8 mouse cellular contexts compared by ENCODE assay signal in genomic region chr2:157069355-157069735, GRCm38 (mm10). TPM values are rescaled to one million over a fixed set of nuclear protein-coding genes. Genes with fewer than 3 reads are reported as not detected.
A peak's percentile ranks its signal among the peaks of the same experiment; 100 is the strongest.
DNase-seq lines count a peak whose midpoint lies in the region; ATAC-seq and TF ChIP-seq lines count a peak whose summit lies in the region.

No protein-coding gene starts in this region.

- H3K27me3 ChIP-seq in forebrain, embryonic 16.5 days (replicated peaks; ENCODE audit: control insufficient read depth, insufficient read depth, low read length), result no peaks in the 10 kb centered on the region
- H3K27me3 ChIP-seq in limb, embryonic 12.5 days, result no peaks in the 10 kb centered on the region
- H3K27me3 ChIP-seq in stomach, embryonic 14.5 days (ENCODE audit: control insufficient read depth, insufficient read depth, low read length), result no peaks in the 10 kb centered on the region

- intact Hi-C loops in heart, postnatal 25 days (cut with DNase I), result no loop called here

- H3K4me2 ChIP-seq in forebrain, embryonic 16.5 days (ENCODE audit: low read length), result no peak overlapping the region; the same call in 1 of the 2 replicates
- H3K4me2 ChIP-seq in limb, embryonic 12.5 days, result no peak overlapping the region
- 0 out of 2 replicates have a peak overlapping the region, but pooled peaks have one; percentile 16 for H3K4me2 ChIP-seq in stomach, embryonic 14.5 days (replicated peaks; ENCODE audit: low read depth, low read length)

- peak; percentile 96 for DNase-seq in heart, adult 11 months
- DNase-seq in heart, postnatal 25 days (ENCODE audit: low spot score), result no peak
- no peak for DNase-seq in testis, postnatal 10 days (ENCODE audit: low spot score)
- DNase-seq in thymus, postnatal 14 days, result no peak

- peaks cover 3% of the 10 kb centered on the region; the same call in 1 of the 2 replicates for H3K36me3 ChIP-seq in forebrain, embryonic 16.5 days (ENCODE audit: control insufficient read depth, insufficient read depth)
- H3K36me3 ChIP-seq in limb, embryonic 12.5 days, result peaks cover 38% of the 10 kb centered on the region
- H3K36me3 ChIP-seq in stomach, embryonic 14.5 days (ENCODE audit: control insufficient read depth, insufficient read depth, low read length), result peaks cover 7% of the 10 kb centered on the region; the same call in 1 of the 2 replicates

- peaks cover 60% of the 10 kb centered on the region for H3K4me1 ChIP-seq in bone marrow macrophage, adult 2 months (ENCODE audit: control insufficient read depth, insufficient read depth, low read length)
- H3K4me1 ChIP-seq in forebrain, embryonic 16.5 days (replicated peaks; ENCODE audit: control insufficient read depth, insufficient read depth, low read length), result peaks cover 76% of the 10 kb centered on the region
- H3K4me1 ChIP-seq in limb, embryonic 12.5 days (replicated peaks), result peaks cover 79% of the 10 kb centered on the region
- peaks cover 76% of the 10 kb centered on the region for H3K4me1 ChIP-seq in stomach, embryonic 14.5 days (ENCODE audit: control insufficient read depth, insufficient read depth, low read length)

- no peak for TF ChIP-seq POLR2A in bone marrow macrophage, adult 2 months (IDR thresholded peaks at IDR 0.05; ENCODE audit: borderline replicate concordance, low read depth, low read length)

- H3K9ac ChIP-seq in forebrain, embryonic 16.5 days (replicated peaks; ENCODE audit: low read depth, low read length), result no peak overlapping the region; the same call in 1 of the 2 replicates
- H3K9ac ChIP-seq in limb, embryonic 12.5 days (replicated peaks), result no peak overlapping the region
- H3K9ac ChIP-seq in stomach, embryonic 14.5 days (replicated peaks; ENCODE audit: low read depth, low read length), result no peak overlapping the region

- H3K9me3 ChIP-seq in forebrain, embryonic 16.5 days (ENCODE audit: control insufficient read depth, low read length), result no peaks in the 10 kb centered on the region
- H3K9me3 ChIP-seq in limb, embryonic 12.5 days, result no peaks in the 10 kb centered on the region
- H3K9me3 ChIP-seq in stomach, embryonic 14.5 days (ENCODE audit: control insufficient read depth, low read depth, low read length), result no peaks in the 10 kb centered on the region

- peak; percentile 26; the same call in 1 of the 2 replicates for ATAC-seq in forebrain, embryonic 16.5 days
- ATAC-seq in limb, embryonic 12.5 days (ENCODE audit: insufficient number of reproducible peaks, insufficient read depth, low FRiP score, low TSS enrichment, low read depth), result no peak
- no peak for ATAC-seq in stomach, embryonic 14.5 days (ENCODE audit: insufficient number of reproducible peaks, insufficient read depth, low FRiP score, low read depth)

- peak overlapping the region; percentile 82 for H3K27ac ChIP-seq in bone marrow macrophage, adult 2 months (ENCODE audit: insufficient read depth, low read depth, low read length)
- H3K27ac ChIP-seq in forebrain, embryonic 16.5 days (ENCODE audit: low read length), result peak overlapping the region; percentile 45
- peak overlapping the region; percentile 45; the same call in 1 of the 2 replicates for H3K27ac ChIP-seq in limb, embryonic 12.5 days
- H3K27ac ChIP-seq in stomach, embryonic 14.5 days (ENCODE audit: low read length), result peak overlapping the region; percentile 62

- H3K4me3 ChIP-seq in bone marrow macrophage, adult 2 months (ENCODE audit: insufficient read depth, low read length), result no peak overlapping the region
- no peak overlapping the region for H3K4me3 ChIP-seq in forebrain, embryonic 16.5 days (replicated peaks; ENCODE audit: low read length)
- H3K4me3 ChIP-seq in limb, embryonic 12.5 days (replicated peaks), result no peak overlapping the region
- no peak overlapping the region for H3K4me3 ChIP-seq in stomach, embryonic 14.5 days (ENCODE audit: low read depth, low read length)

- 28% methylated on average over 3 of the region's 3 CpGs for WGBS in forebrain, embryonic 16.5 days
- 71% methylated on average over 3 of the region's 3 CpGs for WGBS in limb, embryonic 12.5 days
- WGBS in stomach, embryonic 14.5 days, result 40% methylated on average over 3 of the region's 3 CpGs

- TF ChIP-seq CTCF in bone marrow macrophage, adult 2 months (IDR thresholded peaks at IDR 0.05; ENCODE audit: low read depth, low read length), result no peak

RNA-seq across cellular contexts. Expression of gene Soga1, which starts 9.7 kb away (rescaled TPM):
- total RNA-seq in heart, postnatal 25 days (2021), result 10 to 100 TPM; 11.9 to 14.1 TPM
- 10.9 and 14.9 TPM in 2 replicates for polyA plus RNA-seq in bone marrow macrophage, adult 2 months (2012; ENCODE audit: insufficient read depth, insufficient read length, missing spikeins)
- polyA plus RNA-seq in forebrain, embryonic 16.5 days (2015; fragmentation: Nextera tagmentation; extraction: Ambion mirVana), result 4.7 and 5.8 TPM in 2 replicates
- 5.0 and 5.6 TPM in 2 replicates for polyA plus RNA-seq in limb, embryonic 12.5 days (2016; fragmentation: Nextera tagmentation; extraction: Ambion mirVana)
- 7.3 and 8.1 TPM in 2 replicates for polyA plus RNA-seq in stomach, embryonic 14.5 days (2014; fragmentation: Nextera tagmentation; extraction: Ambion mirVana)

RNA-seq across cellular contexts. Expression of gene Tldc2, which starts 17.5 kb away (rescaled TPM):
- not detected for total RNA-seq in heart, postnatal 25 days (2021)
- not detected in 2 replicates for polyA plus RNA-seq in bone marrow macrophage, adult 2 months (2012; ENCODE audit: insufficient read depth, insufficient read length, missing spikeins)
- not detected in 2 replicates for polyA plus RNA-seq in forebrain, embryonic 16.5 days (2015; fragmentation: Nextera tagmentation; extraction: Ambion mirVana)
- polyA plus RNA-seq in limb, embryonic 12.5 days (2016; fragmentation: Nextera tagmentation; extraction: Ambion mirVana), result not detected in 2 replicates
- polyA plus RNA-seq in stomach, embryonic 14.5 days (2014; fragmentation: Nextera tagmentation; extraction: Ambion mirVana), result not detected in 2 replicates
